Mouse (Mus musculus) liver, embryonic 11.5 days (tissue): ENCODE results near the gene Aff4. TPM values are rescaled to one million over a fixed set of nuclear protein-coding genes. Genes with fewer than 3 reads are reported as not detected.
A peak's percentile ranks its signal among the peaks of the same experiment; 100 is the strongest.

Experiments
- ATAC-seq: fragments of 200-750 bp; cut with Nextera tagmentation; replicated peaks from 2 replicates; pipeline ENCODE4 v1.8.0; 2017; ENCODE audit warnings: moderate number of reproducible peaks, mild to moderate bottlenecking, moderate TSS enrichment, moderate library complexity; ENCODE audit not compliant: low FRiP score
- DNase-seq: peaks from one replicate; pipeline ENCODE4 v3.0.0-alpha.2; 2017; ENCODE audit warnings: low spot score
- H3K27ac ChIP-seq: fragments of 300-500 bp; sonication (generic); 2 replicates; pipeline ENCODE4 v1.5.1; 2014; ENCODE audit warnings: mild to moderate bottlenecking, low read depth, low read length, control low read depth
- H3K27me3 ChIP-seq: fragments of 300-500 bp; sonication (generic); replicated peaks from 2 replicates; pipeline ENCODE4 v1.6.1; 2014; ENCODE audit warnings: low read length, mixed read lengths; ENCODE audit not compliant: control insufficient read depth, insufficient read depth
- H3K36me3 ChIP-seq: fragments of 300-500 bp; sonication (generic); 2 replicates; pipeline ENCODE4 v1.6.1; 2014; ENCODE audit warnings: mild to moderate bottlenecking, low read length, moderate library complexity, mixed read lengths; ENCODE audit not compliant: control insufficient read depth, insufficient read depth
- H3K4me1 ChIP-seq: fragments of 300-500 bp; sonication (generic); replicated peaks from 2 replicates; pipeline ENCODE4 v1.6.1; 2014; ENCODE audit warnings: low read length, mixed read lengths; ENCODE audit not compliant: control insufficient read depth, insufficient read depth
- H3K4me2 ChIP-seq: fragments of 300-500 bp; sonication (generic); 2 replicates; pipeline ENCODE4 v1.6.1; 2014; ENCODE audit warnings: mild to moderate bottlenecking, control low read depth, moderate library complexity
- H3K4me3 ChIP-seq: fragments of 300-500 bp; sonication (generic); 2 replicates; pipeline ENCODE4 v1.5.1; 2014; ENCODE audit warnings: low read depth, low read length, control low read depth
- H3K9ac ChIP-seq: fragments of 300-500 bp; sonication (generic); 2 replicates; pipeline ENCODE4 v1.6.1; 2014; ENCODE audit warnings: low read depth, low read length, control low read depth
- H3K9me3 ChIP-seq: fragments of 300-500 bp; sonication (generic); 2 replicates; pipeline ENCODE4 v1.6.1; 2016; ENCODE audit warnings: low read length, inconsistent platforms, mixed read lengths; ENCODE audit not compliant: control insufficient read depth
- WGBS: fragments of 180-500 bp; shearing (Covaris S2); extraction: QIAGEN DNeasy Blood & Tissue Kit; methylation state at CpG from one replicate; pipeline ENCODE4 v1.1.7; 2014; 5-methylcytosine and 5-hydroxymethylcytosine counted together
- polyA plus RNA-seq: library from polyadenylated mRNA; unstranded; fragments of >200 nt; fragmentation: Nextera tagmentation; extraction: Ambion mirVana; gene quantifications from 2 replicates; pipeline ENCODE4 v1.2.1, GENCODE M21; 2014

Aff4 gene
- polyA plus RNA-seq, 1 experiment from 2014 or later: 16.5 TPM

DNA sequence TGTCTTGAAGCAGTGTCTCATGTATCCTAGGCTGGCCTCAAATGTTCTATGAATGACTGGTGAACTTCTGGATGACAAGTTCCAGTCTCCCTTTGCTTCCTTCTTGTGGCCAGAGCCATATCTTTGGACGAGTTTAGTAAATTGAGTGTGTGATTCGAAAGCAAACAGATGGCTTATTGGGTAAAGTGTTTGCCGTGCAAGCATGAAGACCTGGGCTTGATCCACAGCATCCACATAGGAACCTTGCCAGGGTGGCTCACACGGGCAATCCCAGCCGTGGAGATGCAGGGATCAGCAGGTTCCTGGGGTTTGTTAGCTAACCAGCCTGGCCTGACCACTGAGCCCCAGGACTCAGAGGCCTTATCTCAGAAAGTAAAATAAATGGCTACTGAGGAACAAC is 102.4 kb downstream of the Aff4 start:
- Histone ChIP-seq H3K4me3 (no peak overlapping the region), H3K4me2 (no peak overlapping the region), H3K9me3 (no peaks in the 10 kb centered on the region), H3K27me3 (peaks cover 15% of the 10 kb centered on the region), H3K36me3 (no peaks in the 10 kb centered on the region), H3K9ac (no peak overlapping the region), H3K27ac (no peak overlapping the region), H3K4me1 (0 out of 2 replicates have a peak, but pooled peaks cover 2% of the 10 kb centered on the region)
- ATAC-seq: no peak
- no peak for DNase-seq
- 80% methylated on average over 5 of the region's 5 CpGs for WGBS

DNA sequence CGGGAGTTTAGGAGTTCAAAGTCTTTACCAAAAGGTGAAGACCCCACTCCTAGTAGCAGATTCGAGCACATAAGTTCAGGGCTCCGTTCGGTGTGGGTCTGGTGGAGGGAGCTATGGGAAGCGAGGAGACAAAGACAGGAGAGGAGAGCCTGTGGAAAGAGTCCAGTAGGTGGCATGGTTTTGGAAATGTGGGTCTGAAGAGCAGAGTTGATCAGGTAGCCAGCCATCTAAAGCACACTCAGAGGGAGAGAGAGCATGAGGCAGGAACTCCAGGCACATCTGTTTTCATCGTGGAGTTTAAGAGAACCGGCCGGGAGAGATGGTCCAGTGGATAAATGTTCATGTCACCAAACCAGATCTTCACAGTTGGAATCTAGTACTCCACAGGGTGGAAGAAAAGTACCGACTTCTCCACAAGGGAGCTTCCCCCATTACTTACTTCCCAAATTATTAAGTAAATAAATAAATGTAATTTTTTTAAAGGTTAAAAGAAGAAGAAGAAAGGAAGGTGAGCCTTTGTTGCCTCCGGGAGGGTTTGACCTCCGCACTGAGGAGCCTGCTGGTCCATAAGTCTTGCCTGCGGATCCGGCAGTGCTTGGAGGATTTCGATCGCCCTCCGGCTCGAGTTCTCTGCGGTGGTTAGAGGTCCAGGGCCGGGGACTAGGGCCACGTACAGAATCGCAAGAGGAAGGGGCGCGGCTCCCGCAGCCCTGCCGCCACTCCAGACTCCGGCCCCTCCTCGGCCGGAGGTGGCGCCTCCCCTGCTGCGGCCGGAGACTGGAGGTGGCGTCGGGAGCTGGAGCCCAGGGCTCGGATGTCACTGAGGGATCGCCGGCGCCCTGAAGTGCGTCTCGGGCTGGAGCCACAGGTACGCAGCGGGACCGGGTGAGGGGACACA is 106.1 kb downstream of the Aff4 start, which contains the start of the genes Gm10447 and Shroom1:
Gm10447 (minus strand) TSS at position 637 of the 898 bp plus-strand sequence.
Shroom1 (plus strand) TSS at position 732 of the 898 bp plus-strand sequence.
- ATAC-seq (peak; percentile 74), DNase-seq (peak; percentile 63)
- H3K4me2 ChIP-seq: peak within 1 kb of the TSS; percentile 93
- no peaks in the 10 kb centered on the region for H3K36me3 ChIP-seq
- H3K9me3 ChIP-seq: no peaks in the 10 kb centered on the region
- H3K27me3 ChIP-seq: peaks cover 22% of the 10 kb centered on the region
- H3K9ac ChIP-seq: peak within 1 kb of the TSS; percentile 63
- no peaks in the 10 kb centered on the region; the same call in 1 of the 2 replicates for H3K4me1 ChIP-seq
- H3K27ac ChIP-seq: peak within 1 kb of the TSS; percentile 30; the same call in 1 of the 2 replicates
- H3K4me3 ChIP-seq: peak within 1 kb of the TSS; percentile 61
- 4% methylated on average over 42 of the region's 42 CpGs for WGBS

DNA sequence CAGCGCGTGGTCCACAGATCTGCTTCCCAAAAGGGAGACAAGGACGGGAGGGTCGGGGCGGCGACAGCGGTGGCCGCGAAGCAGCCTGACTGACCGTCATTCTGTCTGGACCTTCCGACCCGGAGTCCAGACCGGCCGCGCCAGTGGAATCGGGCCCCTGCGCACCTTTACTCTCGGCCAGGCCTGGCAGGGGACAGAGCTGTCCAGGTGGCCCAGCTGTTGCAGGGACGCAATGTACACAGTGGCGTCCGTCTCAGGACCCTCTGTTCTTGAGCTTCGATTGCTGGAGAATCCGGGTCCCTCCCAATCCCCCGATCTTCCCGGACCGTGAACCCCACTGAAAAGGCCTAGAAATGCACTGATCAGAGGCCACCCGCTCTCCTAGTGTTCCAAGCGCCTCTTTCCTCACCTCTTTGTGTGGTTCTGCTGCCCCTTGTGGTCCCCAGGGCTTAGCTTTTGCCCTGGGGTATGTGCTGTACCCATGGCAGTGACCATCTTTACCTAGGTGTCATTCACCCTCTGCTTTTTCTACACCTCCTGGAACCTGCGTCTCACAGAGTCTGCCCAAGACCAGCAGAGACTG is 106.8 kb downstream of the Aff4 start:
- Histone ChIP-seq H3K36me3 (no peaks in the 10 kb centered on the region), H3K4me2 (peak overlapping the region; percentile 93), H3K9me3 (no peaks in the 10 kb centered on the region), H3K9ac (peak overlapping the region; percentile 63), H3K4me1 (peaks cover 3% of the 10 kb centered on the region; the same call in 1 of the 2 replicates), H3K27me3 (peaks cover 28% of the 10 kb centered on the region), H3K4me3 (peak overlapping the region; percentile 61), H3K27ac (peak overlapping the region; percentile 30; the same call in 1 of the 2 replicates)
- 6% methylated on average over 29 of the region's 29 CpGs for WGBS
- DNase-seq (no peak), ATAC-seq (peak; percentile 28; the same call in 1 of the 2 replicates)

DNA sequence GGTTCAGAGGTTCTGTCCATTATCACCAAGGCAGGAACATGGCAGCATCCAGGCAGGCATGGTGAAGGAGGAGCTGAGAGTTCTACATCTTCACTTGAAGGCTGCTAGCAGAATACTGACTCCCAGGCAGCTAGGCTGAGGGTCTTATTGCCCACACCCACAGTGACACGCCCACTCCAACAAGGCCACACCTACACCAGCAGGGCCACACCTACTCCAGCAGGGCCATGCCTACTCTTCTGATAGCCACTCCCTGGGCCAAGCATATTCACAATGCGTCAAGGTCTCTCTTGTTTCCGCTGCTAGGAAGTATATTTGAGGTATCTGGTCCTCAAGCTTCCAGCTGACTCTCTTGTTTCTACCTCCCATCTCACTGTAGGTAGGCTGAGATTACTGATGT is 108.4 kb downstream of the Aff4 start:
- H3K4me3 ChIP-seq: no peak overlapping the region
- no peaks in the 10 kb centered on the region for H3K36me3 ChIP-seq
- no peaks in the 10 kb centered on the region for H3K9me3 ChIP-seq
- H3K9ac ChIP-seq: no peak overlapping the region
- H3K4me1 ChIP-seq: peaks cover 12% of the 10 kb centered on the region
- WGBS: 62% methylated on average over 3 of the region's 3 CpGs
- ATAC-seq: no peak
- DNase-seq: no peak
- H3K27me3 ChIP-seq: peaks cover 43% of the 10 kb centered on the region
- no peak overlapping the region for H3K4me2 ChIP-seq
- no peak overlapping the region for H3K27ac ChIP-seq

DNA sequence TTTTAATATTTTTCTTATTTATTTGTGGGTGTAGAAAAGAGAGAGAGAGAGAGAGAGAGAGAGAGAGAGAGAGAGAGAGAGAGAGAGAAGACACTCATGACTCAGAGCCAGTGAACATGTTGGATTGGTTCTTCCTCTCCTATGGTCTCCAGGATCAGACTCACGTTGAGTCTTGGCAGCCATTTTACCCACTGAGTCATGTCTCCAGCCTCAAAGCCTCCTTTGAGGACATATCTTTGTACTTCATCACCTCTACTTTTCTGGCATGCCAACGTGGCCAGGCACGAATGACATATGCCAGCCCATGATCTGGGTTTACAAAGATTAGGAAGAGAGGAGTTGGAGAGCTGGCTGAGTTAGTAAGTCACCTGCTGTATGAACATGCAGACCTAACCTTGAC is 109.6 kb downstream of the Aff4 start:
- WGBS: 79% methylated on average over 3 of the region's 3 CpGs
- no peak overlapping the region for H3K4me3 ChIP-seq
- ATAC-seq (no peak), DNase-seq (no peak)
- no peak overlapping the region for H3K9ac ChIP-seq
- no peak overlapping the region for H3K4me2 ChIP-seq
- H3K9me3 ChIP-seq: no peaks in the 10 kb centered on the region
- peaks cover 12% of the 10 kb centered on the region for H3K4me1 ChIP-seq
- H3K27me3 ChIP-seq: peaks cover 55% of the 10 kb centered on the region
- H3K27ac ChIP-seq: no peak overlapping the region
- no peaks in the 10 kb centered on the region for H3K36me3 ChIP-seq

GRCm38 (mm10) chr11:53461727-53462126 is 111.1 kb downstream of the Aff4 start:
- no peak overlapping the region for H3K9ac ChIP-seq
- no peaks in the 10 kb centered on the region for H3K36me3 ChIP-seq
- no peak overlapping the region for H3K27ac ChIP-seq
- H3K4me2 ChIP-seq: no peak overlapping the region
- H3K4me1 ChIP-seq: peaks cover 13% of the 10 kb centered on the region
- no peak for DNase-seq
- H3K27me3 ChIP-seq: peaks cover 70% of the 10 kb centered on the region
- WGBS: 13% methylated on average over 5 of the region's 5 CpGs
- no peak overlapping the region for H3K4me3 ChIP-seq
- peak; percentile 51 for ATAC-seq
- H3K9me3 ChIP-seq: no peaks in the 10 kb centered on the region

DNA sequence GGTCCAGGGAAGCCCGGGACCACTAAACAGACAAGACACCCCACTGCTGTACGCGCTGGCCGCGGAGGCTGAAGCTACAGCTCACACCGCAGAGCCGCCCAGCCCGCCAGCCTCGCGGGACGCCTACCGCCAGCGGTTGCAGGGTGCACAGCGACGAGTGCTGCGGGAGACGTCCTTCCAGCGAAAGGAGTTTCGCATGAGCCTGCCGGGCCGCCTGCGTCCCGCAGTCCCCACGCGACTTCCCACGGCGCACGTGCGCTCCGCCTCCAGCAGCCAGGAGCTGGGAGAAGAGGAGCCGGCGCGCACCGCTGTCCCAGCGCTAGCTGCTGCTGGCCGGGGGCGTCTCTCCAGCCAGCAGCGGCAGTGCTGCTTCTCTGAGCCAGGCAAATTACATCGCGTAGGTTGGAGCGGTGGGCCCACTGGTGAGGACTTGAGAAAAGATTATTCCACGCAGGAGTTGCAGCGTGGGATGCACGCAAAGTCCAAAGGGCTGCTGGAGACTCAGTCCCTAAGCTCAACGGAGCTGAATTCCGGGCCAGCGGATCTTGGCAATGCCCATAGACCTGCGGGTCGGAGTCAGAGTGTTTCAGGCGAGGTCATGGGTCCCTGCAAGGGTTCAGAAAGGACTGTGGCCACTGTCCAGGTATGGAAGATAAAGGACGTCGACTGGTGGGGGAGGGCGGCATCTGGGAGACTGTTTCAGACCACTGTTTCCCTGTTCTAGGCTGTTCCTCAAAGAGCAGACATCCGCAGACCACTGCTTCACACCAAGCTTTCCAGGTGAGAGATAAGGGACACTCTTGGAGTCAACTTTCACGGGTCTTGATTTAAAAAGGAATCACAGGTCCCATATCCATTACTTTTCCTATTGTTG is 113.2 kb downstream of the Aff4 start:
- no peak for ATAC-seq
- H3K4me2 ChIP-seq: peak overlapping the region; percentile 73
- peaks cover 14% of the 10 kb centered on the region for H3K4me1 ChIP-seq
- H3K4me3 ChIP-seq: peak overlapping the region; percentile 47
- H3K27ac ChIP-seq: no peak overlapping the region
- peaks cover 61% of the 10 kb centered on the region for H3K27me3 ChIP-seq
- no peaks in the 10 kb centered on the region for H3K9me3 ChIP-seq
- 0 out of 2 replicates have a peak overlapping the region, but pooled peaks have one; percentile 2 for H3K9ac ChIP-seq
- no peaks in the 10 kb centered on the region for H3K36me3 ChIP-seq
- WGBS: 6% methylated on average over 55 of the region's 55 CpGs
- DNase-seq: peak; percentile 53
